Mouse (Mus musculus) cerebellum, postnatal 25 days (tissue): ENCODE data around the gene Rnf208.

Source experiments
- DNase-seq, 2 experiments: peaks; one replicate each; pipeline ENCODE4 v3.0.0; 2021; ENCODE audit warnings: mixed read lengths in 2 of 2

The Rnf208 gene

DNA sequence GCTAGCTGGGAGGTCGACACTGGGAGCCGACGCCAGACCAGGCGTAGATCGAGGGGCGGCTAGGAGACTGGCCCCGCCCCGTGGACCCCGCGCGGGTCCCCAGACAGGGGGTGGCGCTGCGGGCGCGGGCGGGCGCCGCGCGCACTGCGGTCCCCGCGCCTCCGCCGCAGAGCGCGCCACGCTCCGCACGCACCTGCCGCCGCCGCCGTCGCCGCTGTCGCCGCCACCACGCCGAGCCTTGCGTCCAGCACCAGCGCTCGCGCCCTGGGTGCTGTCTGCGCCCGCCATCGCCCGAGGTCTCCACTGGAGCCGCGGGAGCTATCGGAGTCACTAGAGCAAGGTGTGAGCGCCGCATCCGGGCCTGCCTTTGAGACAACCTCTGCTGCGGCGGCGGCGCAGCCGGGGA is at the start of gene Rnf208, which contains the start of gene Cysrt1:
Rnf208 (plus strand) TSS at position 155 of the 406 bp plus-strand sequence.
Cysrt1 (minus strand) TSS at position 352 of the 406 bp plus-strand sequence.
- peak; percentile 72 to 81 for DNase-seq

DNA sequence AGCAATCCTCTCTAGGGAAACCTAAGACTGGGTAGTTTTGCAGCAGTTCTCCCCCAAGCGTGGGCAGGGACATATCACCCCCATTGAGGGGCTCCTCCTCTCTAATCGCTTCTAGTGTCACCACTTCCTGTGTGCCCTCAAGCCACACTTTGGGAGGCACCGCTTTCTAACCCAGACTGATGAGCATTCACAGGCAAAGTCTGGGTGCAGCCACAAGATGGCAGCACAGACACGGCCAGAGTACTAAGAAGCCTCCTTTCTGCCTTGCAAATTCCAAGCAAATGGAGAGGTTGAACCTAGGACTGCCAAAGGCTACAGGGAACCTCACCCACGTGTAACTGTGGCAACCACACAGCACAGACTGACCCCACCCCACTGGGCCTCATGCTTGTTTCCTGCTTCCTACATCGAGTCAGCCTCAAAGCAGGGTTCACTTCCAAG is 48.7 kb upstream of the Rnf208 start:
- peak; percentile 89 to 92 for DNase-seq

DNA sequence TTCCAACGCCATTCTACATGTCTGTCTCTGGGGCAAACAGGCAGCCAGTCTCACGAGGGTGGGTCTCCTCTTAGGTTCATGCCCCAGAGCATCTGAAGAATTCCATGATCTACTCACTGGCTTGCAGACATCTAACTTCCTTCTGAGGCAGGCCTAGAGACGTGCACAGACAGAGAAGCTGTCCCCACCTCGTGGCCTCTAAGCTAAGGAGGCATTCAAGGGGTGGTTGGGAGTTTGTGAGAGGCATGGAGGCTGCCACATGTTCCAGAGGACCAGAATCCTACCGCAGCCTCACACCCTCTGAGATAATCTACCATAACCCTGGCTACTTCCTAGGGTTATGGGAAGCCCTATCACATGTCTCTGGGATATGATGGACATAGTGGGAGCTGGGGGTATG is 48.0 kb upstream of the Rnf208 start:
- no peak for DNase-seq

DNA sequence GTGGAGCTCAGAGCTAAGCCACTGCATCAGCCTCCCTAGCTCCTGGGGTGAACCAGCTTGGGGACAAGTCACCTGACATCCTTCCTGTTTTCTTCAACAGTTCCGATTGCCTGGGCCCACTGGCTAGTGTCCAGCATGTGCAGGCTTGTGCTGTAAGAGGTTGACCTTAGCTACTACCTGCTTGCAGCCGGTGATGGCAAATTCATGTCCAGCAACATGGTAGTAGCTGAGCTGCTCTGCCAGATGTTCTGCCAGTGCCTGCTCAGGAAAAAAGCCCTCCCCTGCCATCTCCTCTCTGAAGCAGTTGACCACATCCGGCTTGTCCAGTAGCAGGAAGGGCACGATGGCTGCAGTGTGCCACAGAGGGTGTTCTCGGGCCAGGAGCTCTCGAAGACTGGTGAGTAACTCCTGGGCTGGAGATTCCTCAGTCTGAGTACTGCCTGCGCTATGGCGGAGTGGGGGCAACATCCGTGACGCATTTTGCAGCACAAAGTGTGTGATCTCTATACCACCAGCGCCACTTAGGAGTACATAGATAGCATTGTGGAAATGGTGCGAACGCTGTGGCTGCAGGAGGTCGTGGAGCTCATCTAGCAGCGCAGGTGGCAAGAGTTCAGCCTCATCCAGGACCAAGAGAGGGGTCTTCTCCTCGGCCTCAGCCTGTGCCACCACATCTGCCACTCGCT is 47.4 kb upstream of the Rnf208 start:
- DNase-seq: no peak

DNA sequence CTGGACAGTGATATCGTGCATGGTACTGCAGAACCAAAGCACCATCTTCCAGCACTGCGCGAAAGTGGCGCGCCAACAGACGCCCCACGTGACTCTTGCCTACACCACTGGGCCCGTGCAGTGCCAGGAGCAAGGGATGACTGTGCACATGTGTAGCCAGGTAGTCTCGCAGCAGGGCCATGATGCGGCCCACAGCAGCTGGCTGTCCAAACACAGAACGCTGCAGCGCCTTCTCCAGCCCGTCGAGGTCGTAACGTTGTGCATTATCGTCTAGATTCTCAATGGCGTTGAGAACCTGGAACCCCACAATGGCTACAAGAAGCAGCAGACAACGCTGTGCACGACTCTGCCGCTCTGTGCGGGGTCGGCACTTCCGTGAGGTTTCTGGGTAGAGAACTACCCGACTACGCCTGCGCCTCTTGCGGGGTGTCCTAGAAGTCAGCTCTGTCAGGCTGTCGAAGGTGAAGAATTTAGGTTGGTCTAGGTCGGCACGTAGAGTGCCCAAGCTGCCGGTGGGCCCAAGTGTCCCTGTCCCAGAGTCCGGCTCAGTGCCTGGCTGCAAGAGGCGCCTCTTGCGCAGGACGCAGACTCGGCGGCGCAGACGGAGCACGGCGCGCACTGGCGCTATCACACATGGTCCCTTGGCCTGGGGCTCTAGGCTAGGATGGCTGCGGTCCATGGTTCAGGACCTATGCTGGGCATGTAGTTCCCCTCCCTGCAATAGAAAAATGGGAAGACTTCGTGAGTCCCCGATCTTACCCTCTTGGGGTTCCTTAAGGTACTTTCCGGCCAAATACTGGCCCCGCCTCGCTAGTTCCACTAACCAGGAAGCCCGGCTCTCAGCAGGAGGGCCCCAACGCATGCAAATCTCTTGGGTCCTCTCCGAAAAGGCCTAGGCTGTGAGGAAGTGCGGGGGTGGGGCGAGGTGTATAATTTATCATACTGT is 46.6 kb upstream of the Rnf208 start:
- no peak for DNase-seq

DNA sequence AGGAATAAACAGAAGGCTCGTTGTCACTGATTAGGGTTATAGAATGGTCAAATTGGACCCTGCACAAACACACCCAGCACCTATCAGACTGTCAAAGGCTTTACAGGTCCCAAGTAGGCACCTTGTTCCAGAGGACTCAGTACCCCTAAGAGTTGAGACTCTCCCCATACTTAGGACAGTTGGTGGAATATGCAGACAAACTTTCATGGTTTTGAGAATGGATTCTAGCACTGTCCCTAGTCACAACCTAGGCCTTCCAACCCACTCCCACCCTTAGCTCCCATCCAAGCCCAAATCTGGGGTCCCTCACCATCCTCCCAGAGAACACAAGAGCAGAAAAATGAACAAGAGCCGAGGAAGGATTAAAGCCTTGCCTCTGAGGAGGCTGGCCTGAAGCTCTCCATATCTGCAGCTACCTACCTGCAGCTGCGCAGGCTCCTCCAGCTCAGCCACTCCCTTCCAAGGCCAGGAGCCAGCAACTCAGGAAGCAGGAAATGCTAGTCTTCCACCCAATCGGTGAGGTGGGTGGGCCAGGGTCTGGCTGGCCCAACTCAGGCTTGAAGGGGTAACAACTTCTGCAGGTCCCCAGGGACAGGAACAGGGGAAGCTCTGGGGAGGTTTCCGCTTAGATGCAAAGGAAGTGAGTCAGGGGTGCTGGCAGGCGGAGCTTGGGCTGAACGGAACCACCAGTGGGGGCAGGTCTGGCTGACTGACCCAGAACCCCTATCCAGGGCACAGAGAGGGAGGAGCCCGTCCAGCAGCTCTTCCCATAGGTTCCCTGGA is 45.7 kb upstream of the Rnf208 start, which contains the start of gene Tor4a:
Tor4a (minus strand) TSS at position 715 of the 783 bp plus-strand sequence.
- no peak for DNase-seq

DNA sequence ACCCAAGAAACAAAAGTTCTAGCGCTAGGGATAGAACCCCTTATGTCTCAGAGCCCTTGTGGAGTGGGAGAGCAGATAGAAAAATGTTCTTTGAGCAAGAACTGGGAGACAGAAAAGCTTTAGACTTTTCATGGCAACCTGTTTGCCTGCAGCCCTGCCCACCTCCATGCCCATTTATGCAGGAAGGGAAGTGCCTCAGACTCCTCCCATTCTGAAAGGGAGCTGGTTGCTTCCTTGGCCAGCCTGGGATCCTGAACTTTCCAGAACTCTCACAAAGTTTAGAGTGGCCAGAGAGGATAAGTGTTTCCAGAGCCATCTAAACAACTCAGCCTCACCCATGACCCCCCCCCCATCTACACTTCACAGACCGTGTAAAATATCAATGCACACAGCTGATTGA is 44.9 kb upstream of the Rnf208 start:
- DNase-seq: no peak

DNA sequence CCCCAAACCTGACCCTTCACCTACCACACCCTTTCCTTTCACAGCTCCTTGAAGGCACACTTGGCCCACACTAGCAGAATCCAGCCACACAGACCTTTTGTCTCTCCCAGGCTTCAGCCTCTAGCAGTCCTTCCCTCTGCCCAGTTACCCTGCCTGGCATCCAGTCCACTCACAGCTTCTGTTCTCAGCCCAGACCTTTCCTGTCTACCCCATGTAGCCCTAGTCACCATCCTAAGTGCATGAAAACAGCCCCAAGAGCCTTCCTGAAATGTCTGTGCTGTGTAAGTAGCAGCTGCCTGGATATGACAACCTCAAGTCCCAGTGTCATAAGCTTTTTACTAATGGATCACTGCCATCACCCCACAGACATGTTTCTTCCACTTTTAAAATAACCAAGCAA is 44.1 kb upstream of the Rnf208 start:
- DNase-seq: no peak

DNA sequence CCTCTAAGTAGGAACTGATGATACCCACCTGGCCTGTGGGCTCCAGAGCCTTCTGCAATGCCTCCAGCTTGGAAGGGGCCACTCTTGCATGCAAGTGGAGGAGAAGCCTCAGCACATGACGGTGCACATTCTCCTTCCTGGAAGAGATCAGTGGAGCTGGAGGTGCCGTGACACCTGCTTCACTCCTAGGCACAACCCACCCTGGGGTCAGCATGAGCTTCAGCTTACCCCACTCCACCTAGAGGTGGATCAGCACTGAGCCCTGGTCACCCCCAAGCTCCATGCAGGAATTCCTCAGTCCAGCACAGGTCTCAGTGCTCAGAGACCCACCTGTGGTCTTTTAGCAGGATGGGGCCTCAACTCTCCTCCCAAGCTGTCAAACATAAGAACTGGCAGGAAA is 41.4 kb upstream of the Rnf208 start:
- no peak for DNase-seq

DNA sequence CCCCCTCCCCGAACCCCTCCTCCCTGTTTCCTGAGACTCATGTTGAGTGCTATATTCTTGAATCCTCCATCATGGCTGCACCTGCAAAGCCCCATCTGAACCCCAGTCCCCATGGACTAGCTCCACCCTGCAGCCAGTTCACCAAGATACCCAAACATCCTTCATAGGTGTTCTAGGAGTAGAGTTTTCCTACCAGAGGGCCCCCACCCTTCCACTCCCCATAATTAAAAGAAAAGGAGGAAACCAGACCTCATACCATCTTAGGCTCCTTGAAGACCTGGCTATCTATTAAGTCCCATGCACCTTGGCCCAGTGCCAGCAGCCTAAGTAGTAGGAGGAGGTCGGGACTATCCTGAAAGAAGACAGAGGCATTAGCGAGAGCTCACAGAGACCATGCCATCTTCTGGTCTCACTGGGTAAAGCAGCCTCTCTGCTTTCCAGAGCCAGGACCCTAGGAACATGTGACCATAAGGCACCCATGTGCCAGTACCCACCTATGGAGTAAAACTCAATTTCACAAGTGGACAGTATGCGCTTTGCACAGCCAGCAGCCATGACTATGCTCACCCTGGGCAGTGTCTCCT is 38.3 kb upstream of the Rnf208 start:
- DNase-seq: no peak

DNA sequence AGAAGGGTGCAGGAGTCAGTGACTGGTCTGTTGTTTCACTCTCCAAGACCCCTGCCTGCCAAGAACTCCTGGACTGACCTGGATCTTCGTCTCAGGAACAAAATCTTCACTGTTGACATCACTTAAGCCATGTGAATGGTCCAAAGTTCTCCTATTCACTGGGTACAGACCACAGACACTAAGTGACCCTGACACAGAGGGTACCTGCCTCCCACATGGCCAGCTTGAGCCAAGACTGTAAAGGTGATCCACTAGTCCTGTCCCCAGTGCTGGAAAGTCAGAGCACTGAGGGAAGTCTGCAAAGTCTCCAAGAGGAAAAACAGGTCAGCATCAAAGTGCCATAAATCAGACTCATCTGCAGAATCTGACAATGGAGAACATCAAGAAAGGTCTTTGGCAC is 34.5 kb upstream of the Rnf208 start:
- no peak for DNase-seq

DNA sequence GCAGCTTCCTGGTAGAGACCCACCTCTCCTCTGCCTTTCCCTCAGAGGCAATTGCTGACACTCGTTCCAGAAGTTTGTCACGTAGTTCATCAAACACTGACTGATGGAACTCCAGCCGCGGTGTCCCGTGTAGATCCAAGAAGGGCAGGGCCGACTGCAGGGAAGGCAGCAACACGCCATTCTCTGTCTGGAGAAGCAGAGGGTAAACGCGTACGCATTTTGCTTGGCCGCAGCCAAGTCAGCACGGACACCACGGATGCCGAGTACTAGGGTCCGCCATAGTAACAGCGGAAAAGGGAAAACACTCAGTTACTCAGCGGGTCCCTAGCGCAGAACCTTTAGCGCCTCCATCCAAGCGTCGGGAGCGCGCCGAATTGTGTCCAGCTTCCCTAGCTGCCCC is 31.4 kb upstream of the Rnf208 start:
- DNase-seq: no peak

DNA sequence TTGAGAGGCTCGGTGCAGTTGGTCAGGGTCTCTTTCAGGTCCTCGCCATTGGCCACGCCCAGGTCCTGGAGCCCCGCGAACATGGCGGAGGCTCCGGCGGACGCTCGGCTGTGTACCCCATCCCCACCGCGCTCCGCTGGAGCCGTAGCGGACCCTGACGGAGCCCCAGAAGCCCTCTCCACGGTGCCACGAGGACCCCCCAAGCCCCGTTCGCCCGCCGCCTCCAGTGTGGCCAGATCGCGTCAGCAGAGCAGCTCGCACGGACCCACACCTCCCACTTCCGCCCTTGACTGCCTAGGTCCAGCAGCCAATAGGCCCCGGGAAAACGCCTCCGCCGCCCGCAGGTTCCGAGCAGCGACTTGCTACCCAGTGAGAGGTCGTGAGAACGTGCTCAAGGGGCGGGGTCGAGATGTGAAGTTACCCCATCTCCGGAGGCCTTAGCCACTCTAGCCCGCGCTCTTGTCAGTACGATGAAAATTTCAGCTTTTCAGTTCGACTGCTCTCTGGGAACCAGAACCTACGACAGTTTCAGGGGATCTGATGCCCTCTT is 30.9 kb upstream of the Rnf208 start, which contains the start of gene Nelfb:
Nelfb (minus strand) TSS at position 369 of the 550 bp plus-strand sequence.
- peak; percentile 92 for DNase-seq

DNA sequence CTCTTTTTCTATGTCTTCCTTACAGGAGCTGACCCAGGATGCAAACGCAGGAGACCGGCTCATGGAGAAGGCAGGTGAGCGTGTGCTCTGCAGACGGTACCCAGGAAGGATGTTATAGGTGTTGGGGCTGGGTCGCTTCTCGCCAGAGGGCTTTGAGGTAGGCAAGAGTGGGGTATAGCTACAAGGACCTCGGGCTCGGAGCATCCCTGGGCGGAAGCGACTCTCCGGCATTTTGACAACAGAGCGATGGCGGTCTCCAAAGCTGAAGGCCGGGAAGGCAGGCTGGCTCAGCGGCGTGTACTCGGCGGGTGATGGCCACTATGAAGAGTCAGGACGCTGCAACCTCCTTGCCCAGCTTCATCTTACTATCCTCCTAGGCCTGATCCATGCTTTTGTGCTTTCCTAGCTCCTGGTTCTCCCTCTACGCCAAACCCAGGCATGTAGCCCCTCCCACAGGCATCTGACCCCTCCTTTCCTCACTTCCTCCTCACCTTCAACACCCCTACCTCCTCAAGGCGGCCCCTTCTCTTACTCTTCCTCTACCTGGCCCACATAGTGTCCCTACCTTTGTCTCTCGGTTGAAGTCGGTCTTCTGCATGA is 28.7 kb upstream of the Rnf208 start:
- DNase-seq: no peak

DNA sequence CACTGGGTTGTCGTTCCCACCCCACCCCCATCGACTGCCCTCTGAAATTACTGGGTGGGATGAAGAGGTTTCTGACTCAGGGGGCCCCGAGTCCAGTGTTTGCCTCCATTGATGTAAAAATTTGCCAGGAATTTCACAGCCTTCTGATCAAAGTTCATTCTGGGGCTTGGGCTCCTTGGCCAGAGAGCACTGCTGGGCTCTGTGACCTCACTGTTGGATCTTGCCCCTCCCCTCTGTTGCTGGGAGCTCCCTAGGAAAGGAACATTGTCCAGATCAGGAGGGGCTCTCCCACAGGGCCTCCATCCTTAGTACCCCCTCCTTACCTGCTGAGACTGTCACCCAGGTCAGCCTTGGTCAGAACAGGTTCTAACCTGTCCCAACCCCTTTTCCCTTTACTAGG is 27.6 kb upstream of the Rnf208 start, which contains the start of gene Stpg3:
Stpg3 (minus strand) TSS at position 194 of the 400 bp plus-strand sequence.
- no peak for DNase-seq

DNA sequence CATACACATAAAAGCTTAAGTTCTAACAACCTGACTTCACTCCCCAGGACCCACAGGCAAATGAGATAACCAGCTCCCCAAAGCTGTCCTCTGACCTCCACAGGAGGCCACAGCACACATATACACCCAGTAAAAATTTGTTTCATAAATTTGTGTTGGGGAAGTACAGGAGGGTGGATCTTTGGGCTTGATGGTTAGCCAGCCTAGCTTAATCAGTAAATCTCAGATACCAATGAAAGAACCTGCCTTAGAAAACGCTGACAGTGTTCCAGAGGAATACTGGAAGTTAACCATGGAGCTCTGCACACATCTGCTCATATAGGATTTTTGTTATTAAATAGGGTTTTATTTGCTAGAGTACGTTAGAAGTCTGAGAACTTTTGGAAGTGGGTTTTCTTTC is 24.4 kb upstream of the Rnf208 start:
- DNase-seq: no peak

DNA sequence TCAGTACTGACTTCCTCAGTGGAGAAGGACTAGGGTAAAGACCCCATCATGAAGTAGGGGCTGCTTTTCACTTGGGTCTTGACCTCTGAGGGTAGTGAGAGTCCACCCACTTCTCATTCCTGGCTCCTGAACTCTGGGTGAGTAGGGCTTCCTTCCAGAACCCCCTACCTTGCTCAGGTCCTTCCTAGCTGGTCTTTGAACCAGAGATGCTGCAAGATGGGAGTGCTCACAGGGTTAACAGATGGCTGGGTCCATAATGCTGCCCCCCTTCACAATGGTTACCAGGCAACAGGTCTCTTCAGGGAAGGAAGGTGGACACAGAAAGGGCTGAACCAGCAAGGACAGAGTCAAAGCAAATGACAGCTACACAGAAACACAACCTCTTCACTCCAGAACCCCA is 23.6 kb upstream of the Rnf208 start, which contains the start of gene Fam166a:
Fam166a (plus strand) TSS at position 301 of the 400 bp plus-strand sequence.
- no peak for DNase-seq

DNA sequence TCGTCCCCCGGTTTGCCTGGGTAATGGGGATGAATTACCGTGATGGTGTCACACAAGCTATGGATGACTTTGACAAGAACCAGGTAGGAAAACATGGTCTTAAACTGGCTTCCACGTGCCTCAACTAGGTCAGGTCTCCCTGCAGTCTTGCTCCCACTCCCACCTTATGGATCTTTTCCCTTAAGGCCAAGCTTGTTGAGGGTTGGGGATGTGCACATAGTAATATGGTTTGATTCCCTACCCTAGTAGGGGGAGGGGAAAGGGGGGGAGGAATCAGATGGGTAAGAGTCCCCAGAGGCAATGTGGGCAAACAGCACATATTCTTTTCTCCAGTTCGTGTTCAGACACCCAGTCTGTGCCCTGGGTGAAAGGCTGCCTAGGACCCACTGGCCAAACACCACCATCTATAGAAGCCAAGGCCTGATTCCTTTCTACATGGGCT is 20.7 kb upstream of the Rnf208 start:
- DNase-seq: no peak

DNA sequence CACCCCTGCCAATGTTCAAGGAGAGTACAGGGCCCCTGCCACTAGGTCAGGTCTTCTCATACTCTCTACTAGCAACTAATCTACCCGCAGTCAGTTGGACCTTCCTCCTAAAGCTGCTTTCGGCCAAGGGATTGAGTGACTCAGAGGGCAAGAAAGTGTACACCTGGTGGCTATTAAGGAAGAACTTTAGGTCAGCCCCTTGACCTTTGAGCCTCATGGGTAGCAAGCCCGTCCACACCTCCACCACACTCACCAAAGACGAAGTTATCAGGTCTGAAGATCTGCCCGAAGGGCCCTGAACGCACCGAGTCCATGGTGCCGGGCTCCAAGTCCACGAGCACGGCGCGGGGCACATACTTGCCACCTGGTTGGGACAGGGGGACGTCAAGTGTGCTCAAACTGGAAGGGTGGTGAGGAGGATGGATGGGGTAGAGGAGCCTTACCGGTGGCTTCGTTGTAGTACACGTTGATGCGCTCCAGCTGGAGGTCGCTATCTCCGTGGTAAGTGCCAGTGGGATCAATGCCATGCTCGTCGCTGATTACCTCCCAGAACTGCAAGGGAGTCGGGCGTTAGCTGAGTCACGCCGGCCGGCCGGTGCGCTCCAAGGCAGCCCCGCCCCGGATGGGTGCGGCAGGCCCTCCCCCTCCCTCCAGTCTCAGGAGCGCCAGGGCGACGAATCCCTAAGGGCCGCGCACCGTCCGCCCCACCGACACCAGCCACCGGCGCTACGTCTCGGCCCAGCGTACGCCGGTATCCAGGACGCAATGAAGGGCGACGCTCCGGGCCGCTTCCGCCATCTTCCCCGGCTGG is 18.2 kb upstream of the Rnf208 start:
- DNase-seq: peak in 1 of 2 experiments; percentile 85

DNA sequence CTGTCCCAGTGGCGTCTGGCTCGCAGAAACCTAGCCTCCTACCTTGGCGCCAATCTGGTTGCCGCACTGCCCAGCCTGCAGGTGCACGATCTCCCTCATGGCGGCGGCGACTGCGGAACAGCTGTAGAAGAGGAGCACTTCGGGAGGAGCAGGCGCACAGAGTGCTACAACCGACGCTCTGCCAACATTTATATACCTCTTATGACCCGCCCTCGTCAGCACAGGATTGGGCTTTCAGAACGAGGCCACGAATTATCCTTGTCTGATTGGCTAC is 17.6 kb upstream of the Rnf208 start, which contains the start of gene Tubb4b:
Tubb4b (minus strand) TSS at position 211 of the 274 bp plus-strand sequence.
- no peak for DNase-seq
